Mouse (Mus musculus) MEL-GATA-1-ER (cell line): ENCODE data around the gene Ttll7.

Source experiments
- DNase-seq: peaks from one replicate; pipeline ENCODE4 v3.0.0-alpha.2; 2012; ENCODE audit warnings: low read depth; ENCODE audit errors: extremely low read depth

Gene Ttll7

DNA sequence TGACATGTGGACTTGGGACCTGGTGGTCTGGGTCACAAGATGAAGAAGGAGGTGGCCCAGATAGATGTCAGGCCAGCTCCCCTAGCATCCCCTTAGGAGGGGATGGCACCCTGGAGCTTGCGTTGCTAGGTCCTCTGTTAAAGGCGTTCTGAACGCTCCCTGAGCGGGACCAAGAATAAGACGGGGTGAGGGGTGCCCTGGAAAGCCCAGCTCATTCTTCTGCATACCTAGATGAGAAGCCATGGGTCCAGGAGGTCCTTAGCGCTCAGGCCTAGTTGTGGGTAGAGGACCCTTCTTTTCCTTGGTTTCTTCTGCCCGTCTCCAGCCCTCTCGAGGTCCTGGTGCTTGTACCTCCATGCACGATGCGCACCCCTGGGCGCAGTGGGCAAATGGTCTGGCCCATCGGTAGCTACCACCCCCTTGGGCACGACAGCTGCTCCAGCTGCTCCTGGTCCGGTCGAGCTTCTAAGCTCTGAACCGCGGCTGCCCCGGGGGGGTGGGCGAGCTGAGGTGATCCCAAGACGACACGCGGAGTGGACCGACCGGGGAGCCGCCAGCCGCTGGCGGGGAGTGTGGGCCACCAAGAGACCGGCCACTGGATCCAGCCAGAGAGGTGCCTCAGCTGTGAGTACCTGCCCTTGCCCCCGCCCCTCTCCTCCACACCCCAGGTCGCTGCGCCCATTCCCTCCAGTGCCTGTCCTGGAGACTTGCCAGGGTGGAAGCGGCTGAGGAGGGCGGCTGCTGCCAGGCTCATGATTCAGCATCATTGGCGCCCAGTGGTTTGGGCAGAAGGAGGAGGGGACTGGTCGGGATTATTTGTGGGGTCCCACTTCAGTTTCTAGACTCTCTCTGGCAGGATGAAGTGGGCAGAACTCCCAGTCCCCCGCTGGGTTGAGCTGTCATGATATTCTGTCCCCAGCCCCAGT, at the start of gene Ttll7:
Gene Ttll7 (plus strand): TSS at position 402 of the 926 bp plus-strand sequence.
- DNase-seq, result no peak

DNA sequence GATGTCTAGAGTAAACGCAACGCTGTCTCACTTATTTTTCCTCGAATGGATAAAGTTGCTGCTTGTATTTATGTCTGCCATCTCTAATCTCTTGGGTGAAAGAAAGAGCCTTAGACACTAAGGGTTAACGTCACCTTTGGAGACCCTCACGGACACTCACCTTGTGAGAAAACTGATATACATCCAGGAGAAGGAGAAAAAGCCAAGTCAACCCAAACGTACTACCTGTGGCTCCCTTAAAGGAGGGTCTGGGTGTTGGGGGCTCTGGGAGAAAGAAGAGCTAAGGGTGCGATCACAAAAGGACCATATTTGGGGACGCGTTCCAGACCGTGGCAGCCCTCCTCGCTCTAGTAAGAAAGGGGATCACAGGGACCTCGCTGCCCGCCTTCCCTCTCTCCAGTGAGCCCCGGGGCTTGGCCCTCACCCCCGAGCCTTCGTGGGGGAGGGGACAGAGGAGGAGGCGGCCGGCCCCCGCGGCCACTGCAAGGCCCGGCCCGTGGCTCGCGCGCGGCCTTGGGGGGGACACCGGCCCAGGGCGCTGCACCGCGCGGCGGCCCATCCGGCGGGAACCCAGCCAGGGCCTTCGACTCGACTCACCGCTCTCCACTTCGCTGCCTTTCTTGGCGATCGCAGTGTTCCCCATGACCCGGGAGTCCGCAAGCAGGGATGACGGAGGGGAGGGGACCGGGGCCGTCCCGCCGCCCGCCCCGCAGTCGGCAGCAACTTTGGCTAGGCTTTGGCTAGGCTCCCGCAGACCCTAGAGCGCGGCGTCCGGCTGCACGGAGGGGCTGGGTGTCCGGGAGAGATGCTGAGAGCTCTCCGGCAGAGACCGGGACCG, 39.9 kb upstream of the Ttll7 start:
- DNase-seq, result no peak

DNA sequence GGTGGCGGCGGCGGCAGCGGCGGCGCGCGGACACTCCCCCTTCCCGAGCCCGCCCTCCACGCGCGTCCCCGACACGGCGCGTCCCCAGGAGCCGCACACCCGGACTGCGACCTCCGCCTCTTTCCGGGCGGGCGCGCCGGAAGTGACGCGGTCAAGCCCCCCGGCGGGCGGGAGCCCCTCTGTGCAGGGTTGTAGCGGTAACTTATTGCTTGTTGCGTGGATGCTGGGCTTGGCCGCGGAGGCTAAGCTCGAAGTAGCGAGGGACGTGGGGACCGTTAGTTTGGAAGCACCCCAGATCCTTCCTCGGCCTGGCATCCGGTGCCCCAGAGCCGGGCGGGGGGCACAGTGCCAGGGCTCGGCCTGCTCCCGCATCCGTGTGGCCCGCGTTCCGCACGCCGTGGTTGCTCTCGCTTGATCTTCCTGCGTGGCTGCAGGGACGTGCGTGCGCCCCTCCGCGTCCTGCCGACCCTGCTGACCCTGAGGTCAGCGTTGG, 39.2 kb upstream of the Ttll7 start, which contains the start of gene Prkacb:
Gene Prkacb (minus strand): TSS at position 90 of the 493 bp plus-strand sequence.
- peak; percentile 63 for DNase-seq

DNA sequence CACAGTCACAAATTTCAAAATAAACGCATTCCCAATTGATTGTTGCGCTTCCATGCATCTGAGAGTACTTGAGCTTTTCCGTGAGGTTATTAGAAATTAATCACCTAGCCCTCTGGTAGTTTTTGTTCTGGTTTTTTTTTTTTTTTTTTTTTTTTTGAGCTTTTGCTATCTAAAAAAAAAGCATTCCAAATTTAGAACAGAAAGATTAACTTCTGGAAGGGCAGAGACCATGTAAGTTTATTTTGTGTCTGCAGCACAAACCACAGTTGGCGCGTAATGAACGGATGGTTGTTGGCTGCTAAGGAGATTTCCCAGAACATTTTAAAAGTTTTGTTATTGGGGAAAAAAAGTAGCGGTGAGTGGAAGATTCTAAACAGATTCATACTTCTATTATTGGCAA, 38.5 kb upstream of the Ttll7 start:
- no peak for DNase-seq

DNA sequence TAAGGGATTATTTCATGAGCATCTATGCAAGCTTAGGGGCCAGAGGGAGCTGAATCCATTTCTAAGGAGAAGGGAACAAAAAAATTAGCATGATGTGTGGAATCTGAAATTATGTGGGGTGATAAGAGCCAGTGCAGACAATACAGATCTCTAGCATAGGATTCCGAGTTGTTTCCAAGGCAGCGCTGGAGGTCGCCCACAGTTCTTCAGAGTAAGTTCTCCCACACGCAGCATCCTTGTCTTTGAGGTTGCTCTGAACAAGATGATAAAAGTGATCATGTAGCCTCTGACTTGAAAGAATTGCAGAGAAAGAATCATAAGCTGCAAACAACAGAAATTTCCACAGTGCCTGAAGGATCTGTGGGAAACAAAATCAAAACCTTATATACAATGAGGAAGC, 31.4 kb upstream of the Ttll7 start:
- DNase-seq, result no peak

DNA sequence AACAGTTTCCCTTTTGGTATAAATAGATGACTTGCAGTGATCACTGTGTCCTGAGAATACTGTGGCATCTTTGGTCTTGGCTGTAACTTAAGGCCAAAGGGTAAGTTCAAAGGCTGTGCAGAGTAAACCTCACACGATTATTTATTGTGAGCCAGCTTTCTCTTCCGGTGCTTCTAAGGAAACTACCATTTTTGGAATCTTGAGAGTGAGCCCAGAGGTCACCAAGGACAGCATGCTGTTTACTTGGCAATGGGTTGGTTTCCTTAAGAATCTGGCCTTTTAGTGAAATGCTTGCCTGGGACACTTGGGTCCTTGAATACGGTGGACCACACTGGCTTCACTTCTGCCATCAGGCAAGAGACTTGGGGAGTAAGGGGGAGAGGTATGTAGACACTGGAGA, 9.4 kb upstream of the Ttll7 start:
- no peak for DNase-seq

DNA sequence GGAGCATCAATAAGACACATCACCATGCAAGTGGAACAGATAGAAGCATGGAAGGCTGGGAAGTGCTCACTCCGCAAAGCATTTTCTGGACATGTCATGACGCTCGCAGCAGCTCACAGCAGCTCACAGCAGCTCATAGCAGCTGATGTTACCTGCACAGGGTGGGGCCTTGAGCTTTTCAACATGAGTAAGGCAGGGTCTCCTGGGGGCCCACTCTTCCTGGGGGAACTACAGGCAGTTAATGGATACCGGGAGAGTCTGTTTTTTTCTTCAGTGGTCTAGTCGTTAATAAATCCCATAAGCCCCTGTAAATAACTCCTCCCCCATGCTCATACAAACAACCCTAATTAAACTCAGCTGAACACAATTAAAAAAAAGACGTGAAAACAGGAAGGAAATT, 8.7 kb upstream of the Ttll7 start:
- no peak for DNase-seq

DNA sequence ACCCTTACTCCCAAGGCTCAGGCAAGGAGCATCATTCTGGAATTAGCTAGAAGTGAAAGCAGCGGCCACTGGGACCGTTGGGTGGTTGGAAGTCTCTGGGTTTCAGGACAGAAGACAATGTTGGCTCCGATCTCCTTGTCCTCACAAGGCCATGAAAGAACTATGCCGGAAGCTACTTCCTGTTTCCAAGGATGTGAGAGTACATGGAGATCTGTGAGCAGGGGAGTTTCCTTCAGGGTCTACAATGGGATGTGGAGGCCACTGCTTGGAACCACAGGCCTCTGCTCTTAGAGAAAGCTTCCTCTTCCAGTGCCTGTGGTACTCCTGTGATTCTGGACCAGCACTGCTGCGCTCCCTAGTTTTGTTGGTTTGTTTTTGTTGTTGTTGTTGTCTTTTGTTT, 5.9 kb upstream of the Ttll7 start:
- no peak for DNase-seq

DNA sequence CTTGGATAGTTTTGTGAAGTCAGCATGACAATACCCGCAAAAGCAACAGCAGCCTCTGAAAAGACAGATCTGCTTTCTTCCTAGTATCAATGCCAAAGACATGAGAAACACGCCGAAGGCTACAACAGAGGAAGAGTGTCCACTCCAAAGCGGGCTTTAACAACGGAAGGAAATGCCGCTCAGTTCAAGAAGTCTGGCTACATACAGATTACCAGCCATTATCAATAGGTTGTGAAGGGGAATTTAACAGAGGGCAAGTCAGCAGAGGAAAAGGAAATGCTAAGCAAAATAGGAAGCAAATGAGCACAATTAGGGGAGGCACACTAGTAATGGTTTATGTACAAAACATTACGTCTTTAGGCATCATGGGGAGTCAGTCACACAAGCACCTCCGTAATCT, 4.1 kb upstream of the Ttll7 start:
- DNase-seq, result no peak

DNA sequence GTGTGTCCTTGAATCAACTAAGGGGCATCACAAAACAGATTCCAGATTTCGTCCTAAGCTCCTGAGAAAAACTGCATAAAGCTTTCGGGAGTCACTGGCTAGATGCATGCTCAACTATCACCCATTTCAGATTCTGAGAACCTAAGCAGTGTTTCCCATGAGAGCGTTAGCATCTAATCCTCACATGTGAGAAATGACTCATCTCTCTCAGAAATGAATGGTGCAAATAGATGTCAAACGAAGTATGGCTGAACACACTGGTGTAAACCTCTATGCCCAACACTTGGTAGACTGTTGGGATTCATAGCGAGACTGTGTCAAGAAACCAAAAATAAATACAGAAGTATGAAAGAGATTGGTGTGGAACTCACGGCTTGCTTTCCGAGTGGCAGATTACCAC, 2.8 kb upstream of the Ttll7 start:
- no peak for DNase-seq

DNA sequence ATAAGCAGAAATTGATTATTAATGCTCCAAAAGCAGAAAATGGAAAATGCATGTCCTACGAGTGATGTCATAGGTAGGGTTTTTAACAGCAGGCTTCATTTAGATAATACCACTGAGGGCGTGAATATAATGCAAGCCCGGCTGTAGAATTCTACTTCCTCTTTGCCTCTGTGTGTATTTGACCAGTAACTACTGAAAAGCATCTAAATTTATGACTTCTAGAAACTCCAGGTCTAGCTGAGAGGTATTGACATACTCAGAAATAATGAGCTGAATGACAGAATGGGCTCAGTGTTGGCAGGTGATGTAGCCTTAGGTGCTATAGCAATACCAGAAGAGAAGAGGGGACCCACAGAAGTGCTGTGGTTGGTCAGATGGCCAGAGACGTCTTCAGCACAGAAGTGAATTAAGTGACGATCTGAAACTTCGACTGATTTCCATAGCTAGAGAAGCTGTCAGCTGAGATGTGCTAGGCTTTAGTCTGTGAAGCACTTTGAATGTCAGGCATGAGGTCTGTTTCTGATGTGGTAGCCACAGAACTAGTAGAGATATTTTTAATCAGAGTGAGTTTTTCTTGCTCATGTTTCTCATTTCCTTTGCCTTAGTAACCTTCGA, 2.4 kb downstream of the Ttll7 start:
- peak; percentile 29 for DNase-seq

DNA sequence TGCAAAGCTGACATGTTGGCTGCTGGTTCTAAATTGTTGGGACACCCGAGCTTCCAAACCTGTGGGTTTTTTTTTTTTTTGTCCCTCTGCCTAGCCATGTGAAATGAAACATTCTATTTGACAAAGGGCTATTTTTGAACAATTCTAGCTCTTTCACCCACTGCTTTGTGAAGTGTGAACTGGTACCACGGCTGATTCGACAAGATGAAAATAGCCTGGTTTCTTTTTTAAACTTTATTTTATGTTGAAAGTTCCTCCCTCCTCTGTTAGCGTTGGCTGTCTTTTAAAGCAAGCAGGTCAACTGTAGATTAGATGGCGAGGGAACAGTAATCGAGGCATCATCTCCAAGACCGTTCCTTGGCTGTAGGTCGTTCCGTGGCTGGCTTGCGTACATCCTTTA, 5.2 kb downstream of the Ttll7 start:
- DNase-seq, result no peak

DNA sequence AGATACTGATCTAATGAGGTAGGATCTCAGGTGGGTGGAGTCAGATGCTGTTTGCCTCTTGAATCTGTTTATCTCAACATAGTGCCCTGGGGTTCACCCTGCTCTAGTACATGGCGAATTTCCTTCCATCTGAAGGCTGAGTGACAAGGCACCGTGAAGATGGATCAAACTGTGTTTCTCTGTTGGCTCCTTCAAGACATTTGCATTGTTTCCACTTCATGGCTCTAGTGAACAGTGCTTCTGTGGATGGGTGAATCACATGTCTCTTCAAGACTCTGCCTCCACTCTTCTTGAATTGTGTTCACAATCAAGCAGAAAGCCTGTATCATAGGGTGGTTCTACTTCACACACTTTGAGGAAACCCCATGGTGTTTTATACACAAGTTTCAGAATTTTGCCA, 8.1 kb downstream of the Ttll7 start:
- DNase-seq, result no peak

DNA sequence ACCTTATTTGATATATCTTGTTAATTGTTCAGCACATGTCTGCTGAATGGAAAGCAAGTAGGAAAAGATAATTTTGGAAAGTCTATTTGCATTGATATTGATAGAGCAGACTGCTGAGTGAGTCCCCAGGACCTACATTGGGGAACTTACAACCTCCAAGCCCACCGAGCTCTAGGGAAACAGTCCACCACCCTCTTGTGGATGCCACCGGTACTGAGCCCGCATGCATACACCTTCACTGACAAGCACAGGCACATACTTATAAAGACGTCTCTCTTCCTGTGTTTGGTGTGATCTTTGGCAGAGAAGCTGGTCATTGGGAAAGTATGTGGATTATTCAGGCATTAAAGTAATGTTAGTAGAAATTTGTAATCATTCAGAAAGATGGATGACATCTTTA, 14.4 kb downstream of the Ttll7 start:
- peak; percentile 27 for DNase-seq

DNA sequence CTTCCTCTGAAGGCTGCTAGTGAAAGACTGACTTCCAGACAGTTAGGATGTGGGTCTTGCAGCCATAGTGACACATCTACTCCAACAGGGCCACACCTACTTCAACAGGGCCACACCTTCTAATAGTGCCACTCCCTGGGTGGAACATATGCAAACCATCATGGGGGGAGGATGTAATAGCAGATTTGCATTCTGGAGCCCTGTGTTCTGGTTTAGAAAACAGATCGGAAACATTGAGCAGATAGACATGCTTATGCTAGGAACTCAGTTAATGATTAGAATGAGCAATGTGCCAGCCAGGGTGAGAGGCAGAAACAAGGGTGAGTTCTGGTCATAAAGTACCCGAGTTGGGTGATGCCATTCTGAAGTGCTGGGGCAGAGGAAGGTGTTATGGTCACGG, 19.8 kb downstream of the Ttll7 start:
- DNase-seq, result no peak

DNA sequence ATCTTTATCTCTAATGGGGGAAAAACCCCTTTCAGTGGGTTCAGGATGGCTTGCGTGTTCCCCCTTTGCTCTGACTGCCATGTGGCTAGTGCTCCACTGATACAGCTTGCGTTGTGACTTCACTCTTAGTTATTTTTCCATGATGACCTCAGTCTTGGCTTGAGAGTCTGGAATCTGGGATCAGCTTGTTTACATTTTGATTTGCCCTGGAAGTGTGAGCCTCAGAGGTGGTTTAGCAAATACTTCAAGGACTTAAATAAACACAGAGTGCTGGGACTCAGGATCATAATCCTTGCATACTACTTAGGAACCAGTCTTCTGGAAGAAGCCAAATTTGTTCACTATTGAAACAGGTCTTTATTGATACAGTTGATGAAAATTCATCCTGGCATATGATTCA, 23.8 kb downstream of the Ttll7 start:
- DNase-seq, result no peak

DNA sequence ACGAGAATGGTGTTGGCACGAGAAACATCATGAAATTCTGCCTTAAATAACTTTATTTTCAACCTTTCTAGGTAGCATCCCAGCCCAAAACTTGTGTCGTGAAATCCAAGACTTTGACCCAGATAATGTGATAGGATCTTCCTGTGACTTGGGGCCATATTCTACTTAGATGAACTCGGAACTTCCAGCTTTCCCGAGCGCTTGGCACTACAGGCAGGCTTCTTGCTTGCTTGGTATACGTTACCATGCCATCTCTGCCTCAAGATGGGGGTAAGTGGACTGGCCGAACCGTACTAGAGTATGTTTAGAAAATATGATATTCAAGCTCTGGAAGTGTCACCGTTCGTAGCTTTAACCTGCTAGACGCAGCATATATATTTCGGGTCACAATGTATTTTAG, 41.8 kb downstream of the Ttll7 start:
- DNase-seq, result no peak

DNA sequence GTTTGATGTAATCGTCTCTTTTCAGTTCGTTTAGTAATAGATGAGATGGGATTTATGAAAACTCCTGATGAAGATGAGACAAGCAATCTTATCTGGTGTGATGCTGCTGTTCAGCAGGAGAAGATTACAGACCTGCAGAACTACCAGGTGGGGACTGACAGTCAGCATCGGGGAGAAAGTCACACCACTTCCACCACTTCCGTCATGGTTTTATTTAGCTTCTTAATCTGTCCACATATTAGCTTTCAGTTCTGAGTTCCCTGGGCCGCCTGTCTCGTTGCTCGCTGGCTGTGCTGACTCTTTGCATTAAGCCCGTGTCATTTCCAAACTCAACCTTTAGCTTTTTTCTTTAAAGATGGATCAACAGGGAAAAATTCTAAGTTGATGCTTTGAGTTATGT, 44.4 kb downstream of the Ttll7 start:
- no peak for DNase-seq

DNA sequence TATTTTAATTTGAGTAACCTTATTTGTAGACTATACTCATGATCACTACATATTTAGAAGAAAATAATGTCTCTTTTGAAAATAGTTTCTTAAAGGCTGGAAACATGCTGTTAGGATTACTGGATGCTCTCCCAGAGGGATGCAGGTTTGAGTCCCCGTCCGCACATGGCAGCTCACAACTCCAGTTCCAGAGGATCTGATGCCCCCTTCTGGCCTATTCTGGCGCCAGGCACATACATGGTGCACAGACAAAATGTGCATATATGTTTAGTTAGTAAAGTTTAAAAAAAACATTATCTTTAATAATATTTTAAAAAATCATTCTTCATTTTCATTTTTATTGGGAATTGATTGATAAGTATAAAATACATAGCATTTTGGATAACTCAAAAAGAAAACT, 47.9 kb downstream of the Ttll7 start:
- DNase-seq, result no peak

DNA sequence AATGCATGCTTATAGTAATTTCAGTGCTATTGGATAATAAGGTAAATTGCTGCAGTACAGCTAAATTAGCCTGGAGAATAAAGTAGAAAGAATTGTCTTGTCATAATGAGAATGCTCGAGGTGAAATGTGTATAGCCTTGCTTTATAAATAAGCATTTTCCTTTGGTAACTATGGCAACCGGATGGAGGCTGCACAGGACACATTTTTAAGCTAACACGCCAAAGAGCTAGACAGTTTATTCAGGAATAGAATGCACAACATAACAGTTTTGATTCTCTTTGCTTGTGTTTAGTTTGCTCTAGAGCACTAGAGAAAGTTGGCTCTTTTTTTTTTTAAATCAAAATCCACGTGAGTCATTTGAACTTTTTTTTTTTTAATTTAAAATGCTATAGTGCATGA, 49.6 kb downstream of the Ttll7 start:
- no peak for DNase-seq

DNA sequence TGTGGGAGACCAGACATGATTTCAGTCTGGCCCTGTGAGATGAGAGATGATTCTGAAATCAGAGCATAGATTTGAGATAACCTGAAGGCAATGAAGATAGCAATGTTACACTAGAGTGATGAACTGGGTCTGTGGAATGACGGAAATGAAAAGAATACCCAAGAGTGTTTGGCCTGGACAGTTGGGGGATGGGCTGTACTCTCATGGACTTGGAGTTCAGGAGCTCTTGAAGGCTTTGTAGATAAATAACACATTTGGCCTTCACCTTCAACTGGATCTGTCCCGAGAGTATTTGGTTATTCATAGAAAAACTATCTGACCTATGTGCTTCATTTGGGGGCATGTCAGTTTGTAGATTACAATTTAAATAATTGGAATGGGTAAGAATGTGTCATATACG, 53.4 kb downstream of the Ttll7 start:
- DNase-seq, result no peak

DNA sequence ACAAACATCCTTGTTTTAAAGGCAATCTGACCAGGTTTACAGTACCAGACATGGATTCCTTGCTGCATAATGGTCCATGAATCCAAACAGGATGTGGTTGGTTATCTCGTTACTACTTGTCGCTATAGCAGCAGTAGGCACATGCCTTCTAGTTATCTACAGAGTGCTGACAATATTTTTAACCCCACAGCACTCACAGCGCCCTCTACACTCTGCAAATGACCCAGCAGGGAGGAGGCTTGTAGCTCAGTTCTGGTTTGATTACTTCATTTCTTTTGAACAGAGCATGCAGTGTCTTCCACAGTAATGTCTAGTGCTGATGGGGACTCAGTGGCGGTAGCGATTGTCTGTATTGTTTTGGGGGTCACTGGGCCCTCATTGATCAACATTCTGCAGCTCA, 56.8 kb downstream of the Ttll7 start:
- DNase-seq, result peak; percentile 32
